Mouse (Mus musculus) layer of hippocampus, adult 9-11 months (tissue): ENCODE measurements around the gene Usp15.

Experiments
- DNase-seq: peaks from one replicate; pipeline ENCODE4 v3.0.0; 2022

Usp15 gene

GRCm38 (mm10) chr10:123170898-123171297, 25.9 kb downstream of the Usp15 start:
- no peak for DNase-seq

DNA sequence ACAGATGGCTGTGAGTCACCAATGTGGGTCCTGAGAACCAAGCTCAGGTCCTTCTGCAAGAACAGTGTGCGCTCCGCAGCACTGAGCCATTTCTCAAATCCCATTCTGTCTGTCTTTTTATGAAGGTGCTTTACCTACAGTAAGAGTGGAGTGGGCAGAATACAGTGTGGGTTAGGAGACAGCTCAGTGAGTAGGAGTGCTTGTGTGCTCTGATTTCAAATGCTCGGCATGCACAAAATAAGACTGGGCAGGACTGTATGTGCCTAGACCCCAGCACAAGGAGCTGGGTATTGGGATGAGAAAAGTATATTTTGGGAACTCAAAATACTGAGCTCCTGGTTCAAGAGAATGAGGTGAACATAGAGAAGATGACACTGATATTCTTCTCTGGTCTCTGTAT, 31.3 kb downstream of the Usp15 start:
- DNase-seq, result no peak

- DNase-seq, result no peak
These were observed 36.3 kb downstream of the Usp15 start for GRCm38 (mm10) chr10:123160508-123160907.

DNA sequence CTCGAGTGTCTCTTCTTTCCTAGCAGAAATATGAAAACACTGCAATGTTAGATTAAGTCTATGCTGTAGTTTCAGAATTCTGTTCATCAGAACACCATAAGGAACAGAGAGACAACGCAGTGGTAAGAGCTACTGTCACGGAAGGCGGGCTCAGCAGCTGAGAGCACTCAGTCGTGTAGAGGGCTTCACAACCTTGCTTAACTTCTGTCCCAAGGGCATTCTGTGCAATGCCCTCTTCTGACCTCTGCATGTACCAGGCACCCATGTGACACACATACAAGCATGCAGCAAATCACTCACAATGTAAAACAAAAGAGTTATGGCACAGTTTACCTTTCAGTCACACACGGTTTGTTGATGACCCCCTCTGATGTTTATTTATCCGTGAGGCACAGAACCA, 37.5 kb downstream of the Usp15 start:
- no peak for DNase-seq

DNA sequence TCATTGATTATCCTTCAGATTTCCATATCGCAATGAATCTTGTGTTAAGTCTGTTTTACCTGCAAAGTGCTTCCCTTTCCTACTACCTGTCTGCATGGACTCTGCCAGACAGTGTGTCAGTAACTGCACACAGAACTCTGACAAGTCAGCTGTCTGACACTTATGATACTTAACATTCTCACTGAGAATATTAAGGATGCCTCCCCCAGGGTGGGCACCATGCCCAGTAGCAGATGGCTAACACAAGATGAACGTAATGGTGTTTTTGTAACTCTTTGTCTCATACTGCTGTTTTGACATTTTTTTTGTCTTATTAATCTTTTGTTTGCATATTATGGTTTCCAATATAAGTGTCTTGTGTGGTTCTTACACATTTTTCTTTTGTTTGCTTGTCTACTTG, 40.4 kb downstream of the Usp15 start:
- peak; percentile 63 for DNase-seq

GRCm38 (mm10) chr10:123155764-123156163, 41.0 kb downstream of the Usp15 start:
- DNase-seq, result no peak

DNA sequence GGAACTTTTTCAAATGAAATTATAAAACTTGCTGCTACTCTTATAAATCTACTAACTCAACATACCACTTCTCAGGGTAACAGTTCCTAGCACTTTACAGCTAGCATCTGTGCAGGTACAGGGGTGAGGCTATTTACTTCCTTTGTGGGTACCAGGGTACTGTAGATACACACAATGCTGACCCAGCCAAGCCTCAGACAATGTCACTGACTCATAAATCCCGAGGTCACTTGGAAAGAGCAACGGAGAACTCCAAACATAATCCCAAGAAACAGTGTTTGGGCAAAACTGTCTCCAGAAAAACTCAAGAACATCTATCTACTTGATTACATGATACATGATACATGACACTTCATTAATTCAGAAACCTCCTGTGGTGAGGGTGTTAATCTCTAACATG, 43.5 kb downstream of the Usp15 start:
- DNase-seq, result no peak

GRCm38 (mm10) chr10:123148025-123148814, 48.6 kb downstream of the Usp15 start:
- no peak for DNase-seq

GRCm38 (mm10) chr10:123147180-123147579, 49.6 kb downstream of the Usp15 start:
- DNase-seq, result peak; percentile 30

- DNase-seq, result no peak
These were observed 50.4 kb downstream of the Usp15 start for GRCm38 (mm10) chr10:123146349-123146748.

- DNase-seq, result peak; percentile 34
These were observed 52.5 kb downstream of the Usp15 start for GRCm38 (mm10) chr10:123144256-123144655.

DNA sequence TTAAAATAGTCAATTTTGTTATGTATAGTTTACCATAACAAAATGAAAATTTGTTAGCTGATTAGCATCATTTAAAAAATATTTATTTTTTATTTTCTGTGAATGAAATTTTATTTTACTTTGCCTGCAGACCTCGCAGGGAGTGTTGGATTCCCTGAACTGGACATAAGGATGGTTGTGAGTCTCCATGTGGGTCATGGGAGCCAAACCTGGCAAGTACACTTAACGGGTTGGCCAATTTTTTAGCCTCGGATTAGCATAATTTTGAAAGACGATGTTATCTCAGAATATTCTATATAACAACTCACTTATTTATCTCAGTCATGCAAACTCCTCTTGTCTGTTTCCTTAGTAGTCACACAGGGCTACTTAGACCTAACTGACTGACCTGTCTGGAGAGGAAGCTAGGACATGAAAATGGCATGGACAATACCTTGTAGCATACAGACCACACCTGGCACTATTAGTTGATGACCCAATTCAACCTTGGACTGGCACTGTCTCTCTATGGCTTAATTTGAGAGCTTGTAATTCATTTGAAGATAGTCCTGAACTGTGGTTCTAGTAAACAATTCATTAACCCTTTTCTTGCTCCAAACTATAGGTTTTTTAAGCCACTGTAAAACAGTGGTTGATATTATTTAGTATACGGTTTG, 54.3 kb downstream of the Usp15 start:
- DNase-seq, result no peak

DNA sequence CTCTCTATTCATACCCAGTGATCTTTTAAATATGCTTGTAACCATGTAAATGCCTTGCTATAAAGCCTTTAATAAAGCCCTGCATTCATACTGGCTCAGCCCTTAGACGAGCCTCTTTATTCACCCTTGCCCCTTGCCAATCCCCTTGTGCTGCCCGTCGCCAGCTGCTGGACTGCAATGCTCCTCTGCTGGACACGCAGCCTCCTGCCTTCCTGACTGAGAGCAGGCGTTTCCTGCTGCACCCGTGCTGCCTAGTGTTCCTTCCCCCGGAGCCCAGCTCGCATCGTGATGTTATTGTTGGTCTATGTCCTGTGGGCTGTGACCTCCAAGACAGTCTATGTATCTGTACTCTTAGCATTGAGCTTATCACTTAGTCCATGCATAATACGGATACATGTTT, 61.0 kb downstream of the Usp15 start:
- no peak for DNase-seq

DNA sequence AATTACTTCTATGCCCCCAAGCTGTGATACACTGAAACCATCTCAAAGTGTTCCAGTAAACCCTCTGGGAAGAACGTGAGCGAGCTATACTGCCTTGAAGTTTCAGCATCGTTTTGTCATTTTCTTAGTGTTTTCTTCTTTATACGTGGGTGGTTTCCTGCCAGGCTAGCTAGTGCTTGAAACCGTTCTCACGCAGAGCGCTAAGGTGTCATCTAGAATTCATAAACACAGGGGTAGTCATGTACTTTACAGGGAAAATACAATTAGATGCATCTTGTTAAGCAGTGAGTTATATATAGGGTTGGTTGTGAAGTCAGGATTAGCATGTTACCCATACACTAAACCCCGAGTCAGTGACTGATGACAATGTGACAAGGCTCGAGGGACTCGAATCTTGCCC, 65.3 kb downstream of the Usp15 start:
- no peak for DNase-seq

GRCm38 (mm10) chr10:123120666-123121392, 76.0 kb downstream of the Usp15 start:
- no peak for DNase-seq

DNA sequence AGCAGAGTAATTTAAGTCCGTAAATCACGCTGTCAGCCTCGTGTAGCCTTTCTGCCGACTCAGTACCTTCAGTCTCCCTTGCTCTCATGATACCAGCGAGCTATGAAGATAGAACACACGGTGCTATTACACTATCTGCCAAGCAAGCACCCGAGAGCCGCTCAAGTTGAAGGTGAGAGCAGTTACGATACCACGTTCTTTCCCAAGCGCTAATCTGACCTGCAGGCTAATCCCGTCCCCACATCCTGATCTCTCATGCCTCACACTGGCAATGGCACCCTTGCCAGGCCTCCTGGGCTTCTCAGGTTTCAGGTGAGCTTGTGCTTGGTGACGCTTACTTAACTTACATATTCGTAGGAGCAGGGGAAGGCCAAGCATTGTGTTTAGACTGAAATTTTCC, 79.9 kb downstream of the Usp15 start:
- DNase-seq, result no peak

- DNase-seq, result no peak
These were observed 83.3 kb downstream of the Usp15 start for GRCm38 (mm10) chr10:123113466-123113865.

DNA sequence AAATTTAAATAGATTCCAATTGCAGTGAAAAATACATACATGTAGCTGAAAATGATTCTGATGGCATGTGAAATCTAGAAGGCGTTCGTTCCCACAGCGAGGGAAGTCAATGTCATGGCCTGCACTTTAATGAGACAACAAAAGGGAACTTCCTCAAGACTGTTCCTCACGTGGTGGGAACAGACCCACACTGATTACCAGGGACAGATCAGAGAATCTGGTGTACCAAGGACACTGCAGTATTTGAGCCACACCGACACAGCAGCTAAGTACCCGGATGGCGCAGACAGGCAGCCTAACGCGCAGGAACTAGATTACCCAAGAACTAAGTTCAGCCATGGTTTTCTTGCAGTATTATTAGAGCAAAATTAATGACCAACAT, 84.0 kb downstream of the Usp15 start:
- no peak for DNase-seq

DNA sequence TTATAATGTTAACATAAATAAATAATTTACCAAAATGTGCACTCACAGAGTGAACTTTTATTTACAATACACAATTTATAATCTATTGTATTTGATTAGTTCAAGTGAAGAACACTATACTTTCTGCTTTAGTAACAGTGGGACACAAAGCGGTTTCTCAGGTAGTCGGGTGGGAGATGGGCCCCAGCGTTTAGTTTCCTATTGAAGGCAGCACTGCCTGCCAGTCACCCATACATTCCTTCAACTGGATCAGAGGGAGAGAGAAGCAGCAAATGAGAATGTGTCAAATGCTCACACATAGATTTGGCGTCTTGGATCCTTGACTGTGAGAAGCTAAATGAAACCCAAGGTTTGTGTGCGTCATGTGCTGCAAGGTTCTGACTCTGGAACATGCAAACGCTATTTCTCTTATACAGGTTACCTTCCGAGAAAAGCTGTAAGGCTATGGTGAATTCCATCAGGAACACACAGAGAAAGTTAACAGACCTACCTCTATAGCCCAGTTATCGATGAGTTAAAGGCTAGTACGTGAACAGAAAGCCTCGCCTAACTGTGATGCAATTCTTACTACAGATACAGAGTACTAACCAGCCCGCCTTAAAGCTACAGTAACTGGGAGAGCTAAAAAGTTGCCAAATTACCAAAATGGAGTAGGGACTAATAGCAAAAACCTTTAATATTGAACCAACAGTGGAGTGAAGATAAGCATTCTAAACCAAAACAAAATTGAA, 84.6 kb downstream of the Usp15 start:
- DNase-seq, result no peak

DNA sequence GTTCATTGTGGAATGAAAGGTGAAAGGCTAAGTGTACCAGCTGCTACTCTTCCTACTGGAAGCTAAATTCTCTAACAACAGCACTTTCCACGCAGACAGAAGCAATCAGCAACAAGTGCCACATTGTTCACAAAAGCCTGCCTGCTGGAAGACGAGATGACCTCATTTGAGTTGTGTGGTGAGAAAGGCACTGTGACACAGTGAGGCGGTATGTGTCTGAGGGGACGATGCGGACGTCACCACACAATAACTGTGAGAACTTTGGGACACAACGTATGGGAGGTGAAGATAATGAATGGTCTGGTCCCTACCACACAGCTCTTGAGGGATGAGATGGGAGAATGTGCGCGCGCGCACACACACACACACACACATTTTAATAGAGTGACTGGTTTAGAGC, 86.2 kb downstream of the Usp15 start:
- DNase-seq, result peak; percentile 17

- DNase-seq, result no peak
These were observed 88.3 kb downstream of the Usp15 start for GRCm38 (mm10) chr10:123108527-123108926.

GRCm38 (mm10) chr10:123108121-123108520, 88.7 kb downstream of the Usp15 start:
- no peak for DNase-seq

- DNase-seq, result no peak
These were observed 95.5 kb downstream of the Usp15 start for GRCm38 (mm10) chr10:123101303-123101702.
